Mouse (Mus musculus) hindbrain, embryonic 11.5 days (tissue): ENCODE results near the gene Bmyc. TPM values are rescaled to one million over a fixed set of nuclear protein-coding genes. Genes with fewer than 3 reads are reported as not detected.
"Not testable (repeated sequence)": the region's sequence is repeated elsewhere in the genome, so short reads cannot be mapped to it uniquely, and the experiment has no call there.

ENCODE experiments used
- ATAC-seq: fragments of 200-750 bp; cut with Nextera tagmentation; 2 replicates; pipeline ENCODE4 v1.8.0; 2017; ENCODE audit warnings: mild to moderate bottlenecking, moderate TSS enrichment, moderate library complexity; ENCODE audit not compliant: low FRiP score
- DNase-seq: peaks from one replicate; pipeline ENCODE4 v3.0.0-alpha.2; 2015; ENCODE audit warnings: low spot score
- H3K27ac ChIP-seq: fragments of 300-500 bp; sonication (generic); 2 replicates; pipeline ENCODE4 v1.5.1; 2014; ENCODE audit warnings: mild to moderate bottlenecking, low read depth, low read length
- H3K27me3 ChIP-seq: fragments of 300-500 bp; sonication (generic); 2 replicates; pipeline ENCODE4 v1.6.1; 2014; ENCODE audit warnings: mild to moderate bottlenecking, low read length, moderate library complexity, mixed read lengths; ENCODE audit not compliant: control insufficient read depth, insufficient read depth
- H3K36me3 ChIP-seq: fragments of 300-500 bp; sonication (generic); 2 replicates; pipeline ENCODE4 v1.6.1; 2014; ENCODE audit warnings: mild to moderate bottlenecking, low read length, moderate library complexity, mixed read lengths; ENCODE audit not compliant: control insufficient read depth, insufficient read depth
- H3K4me1 ChIP-seq: fragments of 300-500 bp; sonication (generic); replicated peaks from 2 replicates; pipeline ENCODE4 v1.6.1; 2014; ENCODE audit warnings: low read length, mixed read lengths; ENCODE audit not compliant: control insufficient read depth, insufficient read depth
- H3K4me2 ChIP-seq: fragments of 300-500 bp; sonication (generic); replicated peaks from 2 replicates; pipeline ENCODE4 v1.6.1; 2014; ENCODE audit warnings: mild to moderate bottlenecking, low read depth, low read length
- H3K4me3 ChIP-seq: fragments of 300-500 bp; sonication (generic); 2 replicates; pipeline ENCODE4 v1.5.1; 2014; ENCODE audit warnings: low read depth, low read length
- H3K9ac ChIP-seq: fragments of 300-500 bp; sonication (generic); 2 replicates; pipeline ENCODE4 v1.6.1; 2014; ENCODE audit warnings: low read depth, low read length
- H3K9me3 ChIP-seq: fragments of 300-500 bp; sonication (generic); 2 replicates; pipeline ENCODE4 v1.6.1; 2016; ENCODE audit warnings: low read length; ENCODE audit not compliant: control insufficient read depth
- WGBS: fragments of 180-500 bp; shearing (Covaris S2); extraction: QIAGEN DNeasy Blood & Tissue Kit; methylation state at CpG from one replicate; pipeline ENCODE4 v1.1.7; 2014; 5-methylcytosine and 5-hydroxymethylcytosine counted together
- polyA plus RNA-seq: library from polyadenylated mRNA; unstranded; fragments of >200 nt; fragmentation: Nextera tagmentation; extraction: Ambion mirVana; gene quantifications from 2 replicates; pipeline ENCODE4 v1.2.1, GENCODE M21; 2014

The Bmyc gene
- polyA plus RNA-seq, 1 experiment from 2014 or later = 71.6 TPM

DNA sequence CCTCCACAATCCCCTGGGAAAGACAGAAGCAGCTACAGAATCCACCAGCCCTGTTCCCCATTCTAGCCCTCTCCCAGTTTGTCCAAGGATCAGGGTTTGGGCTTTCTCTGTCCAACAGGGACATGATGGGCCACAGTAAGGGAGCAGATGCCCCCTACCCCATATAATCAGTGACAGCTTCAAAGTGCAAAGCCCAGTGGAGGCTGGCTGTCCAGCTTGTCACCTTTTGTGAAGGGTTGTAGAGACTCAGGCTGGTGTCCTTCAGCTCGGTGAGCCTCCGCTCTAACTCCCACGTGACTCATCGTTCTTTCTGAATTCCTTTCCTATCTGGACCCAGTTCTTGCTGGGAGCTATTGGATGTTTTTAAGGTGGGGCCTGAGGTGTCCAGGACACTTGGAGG, 2.8 kb upstream of the Bmyc start:
- ATAC-seq (no peak), DNase-seq (no peak)
- Histone ChIP-seq H3K27me3 (no peaks in the 10 kb centered on the region), H3K4me3 (no peak overlapping the region), H3K4me2 (no peak overlapping the region), H3K27ac (no peak overlapping the region), H3K36me3 (no peaks in the 10 kb centered on the region), H3K9ac (no peak overlapping the region), H3K4me1 (no peaks in the 10 kb centered on the region), H3K9me3 (no peaks in the 10 kb centered on the region)
- WGBS = 85% methylated on average over 4 of the region's 4 CpGs

DNA sequence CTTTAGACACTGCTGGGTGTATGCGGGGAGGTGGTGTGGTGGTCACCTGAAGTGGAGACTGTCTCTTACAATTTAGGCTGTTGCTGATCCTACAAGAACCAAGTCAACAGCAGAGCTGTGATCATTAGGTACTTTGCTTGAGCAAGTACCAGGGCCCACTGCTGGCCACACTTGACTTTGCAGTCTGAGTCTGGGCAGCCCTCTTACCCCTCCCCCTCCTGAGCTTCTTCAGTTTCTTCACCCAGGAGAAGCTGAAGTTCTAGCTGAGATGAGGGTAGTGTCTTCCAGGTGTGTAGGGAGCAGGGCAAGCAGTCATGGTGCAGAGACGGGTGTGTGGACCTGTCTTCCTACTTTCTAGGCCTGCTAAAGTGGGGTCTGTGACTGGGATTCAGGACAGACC, 1.6 kb downstream of the Bmyc start:
- Histone ChIP-seq H3K4me1 (no peaks in the 10 kb centered on the region), H3K4me3 (no peak overlapping the region), H3K9ac (no peak overlapping the region), H3K36me3 (no peaks in the 10 kb centered on the region), H3K27me3 (no peaks in the 10 kb centered on the region), H3K4me2 (no peak overlapping the region), H3K9me3 (no peaks in the 10 kb centered on the region), H3K27ac (no peak overlapping the region)
- WGBS = 63% methylated on average over 2 of the region's 2 CpGs
- DNase-seq = peak; percentile 46
- ATAC-seq = no peak

DNA sequence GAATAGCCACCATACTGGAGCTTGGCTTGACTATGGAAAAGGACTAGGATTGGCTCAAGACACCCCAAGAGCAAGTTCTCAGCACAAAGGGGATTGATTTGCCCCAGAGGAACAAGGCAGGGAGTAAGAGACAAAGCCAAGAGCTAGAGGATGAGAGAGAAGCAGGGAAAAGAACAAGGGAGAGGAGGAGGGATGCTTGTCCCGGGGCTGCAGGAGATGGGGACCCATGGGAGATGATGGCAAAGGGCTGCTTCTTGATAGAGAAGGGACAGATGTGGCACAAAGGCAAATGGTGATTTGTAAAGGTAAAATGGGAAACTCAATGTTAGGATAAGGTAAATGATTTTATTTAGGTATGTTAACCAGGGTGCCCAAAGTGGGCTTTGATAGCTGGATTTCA, 2.5 kb downstream of the Bmyc start:
- H3K4me3 ChIP-seq, ATAC-seq, H3K27ac ChIP-seq, H3K9ac ChIP-seq, H3K36me3 ChIP-seq, H3K27me3 ChIP-seq, H3K4me1 ChIP-seq, H3K4me2 ChIP-seq, H3K9me3 ChIP-seq, DNase-seq: not testable (repeated sequence)
- 92% methylated on average over 1 of the region's 1 CpGs for WGBS

GRCm38 (mm10) chr2:25709791-25710190, 3.3 kb downstream of the Bmyc start:
- 71% methylated on average over 2 of the region's 2 CpGs for WGBS
- not testable (repeated sequence) for H3K4me3 ChIP-seq, H3K36me3 ChIP-seq, DNase-seq, H3K4me2 ChIP-seq, H3K4me1 ChIP-seq, ATAC-seq, H3K27me3 ChIP-seq, H3K9ac ChIP-seq, H3K27ac ChIP-seq, H3K9me3 ChIP-seq

GRCm38 (mm10) chr2:25711641-25712040, 5.1 kb downstream of the Bmyc start:
- H3K9me3 ChIP-seq, H3K4me1 ChIP-seq, ATAC-seq, DNase-seq, H3K4me2 ChIP-seq, H3K4me3 ChIP-seq, H3K27ac ChIP-seq, H3K36me3 ChIP-seq, H3K27me3 ChIP-seq, H3K9ac ChIP-seq: not testable (repeated sequence)
- WGBS = 31% methylated on average over 3 of the region's 3 CpGs

- Histone ChIP-seq H3K9ac (no peak overlapping the region), H3K4me1 (no peaks in the 10 kb centered on the region), H3K27ac (no peak overlapping the region), H3K4me3 (no peak overlapping the region), H3K4me2 (no peak overlapping the region), H3K9me3 (no peaks in the 10 kb centered on the region), H3K36me3 (no peaks in the 10 kb centered on the region), H3K27me3 (no peaks in the 10 kb centered on the region)
- ATAC-seq (no peak), DNase-seq (no peak)
These were observed 10.7 kb downstream of the Bmyc start for GRCm38 (mm10) chr2:25717222-25717621.

GRCm38 (mm10) chr2:25733199-25733930, 26.8 kb downstream of the Bmyc start:
- 73% methylated on average over 2 of the region's 2 CpGs for WGBS
- H3K27ac ChIP-seq = no peak overlapping the region
- no peaks in the 10 kb centered on the region for H3K27me3 ChIP-seq
- H3K4me1 ChIP-seq = no peaks in the 10 kb centered on the region
- no peak overlapping the region for H3K4me3 ChIP-seq
- H3K9me3 ChIP-seq = no peaks in the 10 kb centered on the region
- no peaks in the 10 kb centered on the region for H3K36me3 ChIP-seq
- DNase-seq (no peak), ATAC-seq (no peak)
- no peak overlapping the region for H3K9ac ChIP-seq
- H3K4me2 ChIP-seq = no peak overlapping the region

- H3K4me1 ChIP-seq, H3K36me3 ChIP-seq, DNase-seq, H3K4me3 ChIP-seq, H3K4me2 ChIP-seq, H3K9me3 ChIP-seq, H3K27me3 ChIP-seq, H3K27ac ChIP-seq, H3K9ac ChIP-seq, ATAC-seq: not testable (repeated sequence)
- WGBS = 89% methylated on average over 3 of the region's 3 CpGs
These were observed 30.2 kb downstream of the Bmyc start, which contains the start of gene Obp2b for GRCm38 (mm10) chr2:25736709-25737108. Gene Obp2b (plus strand): TSS chr2:25737009.

- Histone ChIP-seq H3K4me1 (no peaks in the 10 kb centered on the region), H3K27ac (no peak overlapping the region), H3K4me3 (no peak overlapping the region), H3K9ac (no peak overlapping the region), H3K27me3 (no peaks in the 10 kb centered on the region), H3K36me3 (no peaks in the 10 kb centered on the region), H3K9me3 (no peaks in the 10 kb centered on the region), H3K4me2 (no peak overlapping the region)
- WGBS = 74% methylated on average over 1 of the region's 1 CpGs
- no peak for DNase-seq
- ATAC-seq = no peak
These were observed 35.1 kb downstream of the Bmyc start for GRCm38 (mm10) chr2:25741671-25742070.
